Mouse (Mus musculus) heart, adult 2 months (tissue): Measurements from ENCODE around the gene Crp. TPM values are rescaled to one million over a fixed set of nuclear protein-coding genes. Genes with fewer than 3 reads are reported as not detected.

Experiments used
- DNase-seq, 2 experiments: peaks; one replicate each; pipeline ENCODE4 v3.0.0; 2021
- H3K27ac ChIP-seq: fragments of 200-600 bp; 2 replicates; pipeline ENCODE4 v1.8.1; 2022
- H3K27me3 ChIP-seq: fragments of 200-500 bp; 2 replicates; pipeline ENCODE4 v1.6.1; 2012; ENCODE audit warnings: mild to moderate bottlenecking, low read length, inconsistent platforms, mixed read lengths; ENCODE audit not compliant: control insufficient read depth, insufficient read depth
- H3K36me3 ChIP-seq: fragments of 200-500 bp; 2 replicates; pipeline ENCODE4 v1.6.1; 2012; ENCODE audit warnings: low read length, inconsistent platforms; ENCODE audit not compliant: control insufficient read depth, insufficient read depth
- H3K4me1 ChIP-seq: fragments of 200-500 bp; 2 replicates; pipeline ENCODE4 v1.6.1; 2011; ENCODE audit warnings: low read length; ENCODE audit not compliant: control insufficient read depth, insufficient read depth
- H3K4me3 ChIP-seq: fragments of 200-600 bp; 2 replicates; pipeline ENCODE4 v1.8.1; 2022
- H3K79me2 ChIP-seq: fragments of 200-500 bp; replicated peaks from 2 replicates; pipeline ENCODE4 v1.6.1; 2012; ENCODE audit warnings: mild to moderate bottlenecking, inconsistent platforms, low read length, moderate library complexity, mixed read lengths; ENCODE audit not compliant: control insufficient read depth, insufficient read depth
- H3K9ac ChIP-seq: fragments of 200-500 bp; 2 replicates; pipeline ENCODE4 v1.6.1; 2012; ENCODE audit warnings: low read depth, mild to moderate bottlenecking, control low read depth, inconsistent platforms, low read length, mixed read lengths
- CTCF ChIP-seq: fragments of 200-600 bp; IDR thresholded peaks from 2 replicates; pipeline ENCODE4 v1.8.1; 2022; ENCODE audit warnings: antibody characterized with exemption, mild to moderate bottlenecking, moderate library complexity
- EP300 ChIP-seq: fragments of 200-500 bp; IDR thresholded peaks from 2 replicates; pipeline ENCODE4 v1.6.1; 2011; ENCODE audit warnings: low read depth, low read length, control low read depth; ENCODE audit not compliant: insufficient read depth
- POLR2A ChIP-seq: fragments of 200-500 bp; IDR thresholded peaks from 2 replicates; pipeline ENCODE4 v1.6.1; 2011; ENCODE audit warnings: mild to moderate bottlenecking, low read depth, low read length, control low read depth; ENCODE audit not compliant: insufficient read depth
- WGBS: fragments of 180-500 bp; shearing (Covaris S2); methylation state at CpG from one replicate; pipeline ENCODE4 v1.1.7; 2018; 5-methylcytosine and 5-hydroxymethylcytosine counted together
- intact Hi-C: fragments of 180-260 bp; cut with DNase I; formaldehyde crosslinking; loops from one replicate; pipeline ENCODE4 v1.15.1; 2025
- long read RNA-seq: library from polyadenylated mRNA; stranded (forward); transcript quantifications from one replicate; pipeline ENCODE4 v2.0.0, GENCODE M21; 2021
- polyA plus RNA-seq: library from polyadenylated mRNA; depleted of rRNA; stranded (reverse); fragments of >200 nt; gene quantifications from 2 replicates; pipeline ENCODE4 v1.2.3, GENCODE M21; 2012; rRNA removed
- total RNA-seq, 2 experiments: library from RNA; stranded (reverse); gene quantifications; 2 replicates each; pipeline ENCODE4 v1.2.3; 2021

The Crp gene
- not detected for total RNA-seq
- 0.44 TPM in 1 of 2 replicates, not detected in the other for polyA plus RNA-seq
- long read RNA-seq, result 0 reads

GRCm38 (mm10) chr1:172697844-172698243, at the start of gene Crp:
Gene Crp, plus strand, starts transcription at chr1:172698055.
- H3K9ac ChIP-seq, result no peak within 1 kb of the TSS
- 78% methylated on average over 4 of the region's 4 CpGs for WGBS
- H3K27ac ChIP-seq, result no peak within 1 kb of the TSS
- no peak for DNase-seq
- TF ChIP-seq CTCF (no peak), EP300 (no peak), POLR2A (no peak)
- no peaks in the 10 kb centered on the region for H3K4me1 ChIP-seq
- no peaks in the 10 kb centered on the region for H3K27me3 ChIP-seq
- no peaks in the 10 kb centered on the region for H3K36me3 ChIP-seq
- H3K79me2 ChIP-seq, result no peaks in the 10 kb centered on the region
- intact Hi-C loops, result no loop called here
- H3K4me3 ChIP-seq, result no peak within 1 kb of the TSS

- no peaks in the 10 kb centered on the region for H3K36me3 ChIP-seq
- no peak overlapping the region for H3K9ac ChIP-seq
- TF ChIP-seq POLR2A (no peak), EP300 (no peak), CTCF (no peak)
- 57% methylated on average over 9 of the region's 9 CpGs for WGBS
- H3K27ac ChIP-seq, result no peak overlapping the region
- H3K79me2 ChIP-seq, result no peaks in the 10 kb centered on the region
- H3K4me3 ChIP-seq, result no peak overlapping the region
- no peaks in the 10 kb centered on the region for H3K4me1 ChIP-seq
- H3K27me3 ChIP-seq, result no peaks in the 10 kb centered on the region
- no peak for DNase-seq
- intact Hi-C loops, result no loop called here
These were observed 48.5 kb upstream of the Crp start for GRCm38 (mm10) chr1:172649396-172649795.

- no peaks in the 10 kb centered on the region for H3K4me1 ChIP-seq
- no peaks in the 10 kb centered on the region for H3K79me2 ChIP-seq
- H3K36me3 ChIP-seq, result no peaks in the 10 kb centered on the region
- no peak overlapping the region for H3K9ac ChIP-seq
- no peaks in the 10 kb centered on the region for H3K27me3 ChIP-seq
- no peak overlapping the region for H3K4me3 ChIP-seq
- no peak overlapping the region for H3K27ac ChIP-seq
- WGBS, result 56% methylated on average over 8 of the region's 8 CpGs
- no peak for DNase-seq
- TF ChIP-seq EP300 (no peak), CTCF (peak; percentile 66)
- intact Hi-C loops, result no loop called here
These were observed 47.2 kb upstream of the Crp start for GRCm38 (mm10) chr1:172650519-172651287.

- DNase-seq, result no peak
- H3K36me3 ChIP-seq, result no peaks in the 10 kb centered on the region
- no peaks in the 10 kb centered on the region for H3K4me1 ChIP-seq
- TF ChIP-seq POLR2A (no peak), CTCF (no peak), EP300 (no peak)
- no peak overlapping the region for H3K4me3 ChIP-seq
- no peaks in the 10 kb centered on the region for H3K27me3 ChIP-seq
- WGBS, result 79% methylated on average over 10 of the region's 10 CpGs
- no peak overlapping the region for H3K9ac ChIP-seq
- no peaks in the 10 kb centered on the region for H3K79me2 ChIP-seq
- no peak overlapping the region for H3K27ac ChIP-seq
- intact Hi-C loops, result no loop called here
These were observed 46.4 kb upstream of the Crp start for GRCm38 (mm10) chr1:172651288-172651987.

- Histone ChIP-seq H3K79me2 (no peaks in the 10 kb centered on the region), H3K36me3 (no peaks in the 10 kb centered on the region), H3K27me3 (no peaks in the 10 kb centered on the region), H3K4me1 (no peaks in the 10 kb centered on the region), H3K27ac (no peak overlapping the region), H3K4me3 (no peak overlapping the region), H3K9ac (no peak overlapping the region)
- TF ChIP-seq POLR2A (no peak), EP300 (no peak), CTCF (no peak)
- no peak for DNase-seq
- intact Hi-C loops, result no loop called here
- WGBS, result 54% methylated on average over 18 of the region's 18 CpGs
These were observed 45.7 kb upstream of the Crp start for GRCm38 (mm10) chr1:172652040-172652662.
